Mouse (Mus musculus) embryonic facial prominence, embryonic 15.5 days (tissue): ENCODE measurements around the gene Agbl5. TPM values are rescaled to one million over a fixed set of nuclear protein-coding genes. Genes with fewer than 3 reads are reported as not detected.
A peak's percentile ranks its signal among the peaks of the same experiment; 100 is the strongest.
"Not testable (repeated sequence)": the region's sequence is repeated elsewhere in the genome, so short reads cannot be mapped to it uniquely, and the experiment has no call there.

Experiments
- ATAC-seq: fragments of 200-750 bp; cut with Nextera tagmentation; 2 replicates; pipeline ENCODE4 v1.8.0; 2017; ENCODE audit warnings: low read depth, moderate TSS enrichment; ENCODE audit not compliant: insufficient number of reproducible peaks, low FRiP score, low TSS enrichment
- H3K27ac ChIP-seq: fragments of 300-500 bp; sonication (generic); replicated peaks from 2 replicates; pipeline ENCODE4 v1.5.1; 2015; ENCODE audit warnings: mild to moderate bottlenecking, inconsistent platforms
- H3K27me3 ChIP-seq: fragments of 300-500 bp; sonication (generic); 2 replicates; pipeline ENCODE4 v1.6.1; 2015; ENCODE audit warnings: inconsistent platforms
- H3K36me3 ChIP-seq: fragments of 300-500 bp; sonication (generic); 2 replicates; pipeline ENCODE4 v1.6.1; 2015; ENCODE audit warnings: mild to moderate bottlenecking, inconsistent platforms
- H3K4me1 ChIP-seq: fragments of 300-500 bp; sonication (generic); 2 replicates; pipeline ENCODE4 v1.6.1; 2015; ENCODE audit warnings: inconsistent platforms
- H3K4me2 ChIP-seq: fragments of 300-500 bp; sonication (generic); replicated peaks from 2 replicates; pipeline ENCODE4 v1.6.1; 2015; ENCODE audit warnings: mild to moderate bottlenecking, inconsistent platforms
- H3K4me3 ChIP-seq: fragments of 300-500 bp; sonication (generic); replicated peaks from 2 replicates; pipeline ENCODE4 v1.5.1; 2015; ENCODE audit warnings: mild to moderate bottlenecking, inconsistent platforms
- H3K9ac ChIP-seq: fragments of 300-500 bp; sonication (generic); 2 replicates; pipeline ENCODE4 v1.6.1; 2015; ENCODE audit warnings: inconsistent platforms
- H3K9me3 ChIP-seq: fragments of 300-500 bp; sonication (generic); replicated peaks from 2 replicates; pipeline ENCODE4 v1.6.1; 2016; ENCODE audit warnings: inconsistent platforms
- WGBS: fragments of 180-500 bp; shearing (Covaris S2); methylation state at CpG from one replicate; pipeline ENCODE4 v1.1.7; 2015; 5-methylcytosine and 5-hydroxymethylcytosine counted together
- polyA plus RNA-seq: library from polyadenylated mRNA; unstranded; fragments of >200 nt; fragmentation: Nextera tagmentation; extraction: Ambion mirVana; gene quantifications from 2 replicates; pipeline ENCODE4 v1.2.1, GENCODE M21; 2015

Agbl5 gene
- polyA plus RNA-seq, 1 experiment from 2014 or later: 28.7 TPM

GRCm38 (mm10) chr5:30867712-30868111, 20.8 kb upstream of the Agbl5 start, which contains the start of gene Tmem214:
TSS of gene Tmem214 (plus strand) at chr5:30868012.
- Histone ChIP-seq H3K4me3 (peak within 1 kb of the TSS; percentile 84; the same call in 1 of the 2 replicates), H3K27ac (peak within 1 kb of the TSS; percentile 80), H3K9ac (no peak within 1 kb of the TSS), H3K27me3 (no peaks in the 10 kb centered on the region), H3K36me3 (peaks cover 26% of the 10 kb centered on the region), H3K9me3 (no peaks in the 10 kb centered on the region), H3K4me2 (no peak within 1 kb of the TSS; the same call in 1 of the 2 replicates), H3K4me1 (peaks cover 19% of the 10 kb centered on the region)
- 95% methylated on average over 3 of the region's 3 CpGs for WGBS
- no peak for ATAC-seq

- whole genome bisulfite sequencing: 8% methylated on average over 9 of the region's 9 CpGs
- H3K9ac ChIP-seq: peak overlapping the region; percentile 93
These were observed 19.5 kb upstream of the Agbl5 start for GRCm38 (mm10) chr5:30868981-30869380.

GRCm38 (mm10) chr5:30869405-30870130, 18.9 kb upstream of the Agbl5 start:
- Histone ChIP-seq H3K4me3 (peak overlapping the region; percentile 84), H3K9me3 (no peaks in the 10 kb centered on the region), H3K4me1 (peaks cover 22% of the 10 kb centered on the region), H3K27ac (peak overlapping the region; percentile 80), H3K36me3 (peaks cover 44% of the 10 kb centered on the region), H3K4me2 (peak overlapping the region; percentile 63), H3K27me3 (no peaks in the 10 kb centered on the region), H3K9ac (peak overlapping the region; percentile 93)
- WGBS: under 1% methylated on average over 63 of the region's 63 CpGs
- peak; percentile 90 for ATAC-seq

More at GRCm38 (mm10) chr5:30868981-30869380, 19.5 kb upstream of the Agbl5 start:
- Histone ChIP-seq H3K27ac (peak overlapping the region; percentile 80), H3K27me3 (no peaks in the 10 kb centered on the region), H3K9me3 (no peaks in the 10 kb centered on the region), H3K4me3 (peak overlapping the region; percentile 84), H3K36me3 (peaks cover 38% of the 10 kb centered on the region), H3K4me2 (peak overlapping the region; percentile 63), H3K4me1 (peaks cover 22% of the 10 kb centered on the region)
- ATAC-seq: 0 out of 2 replicates have a peak, but pooled peaks have one; percentile 16

- 26% methylated on average over 2 of the region's 2 CpGs for WGBS
- H3K27ac ChIP-seq: peak overlapping the region; percentile 80; the same call in 1 of the 2 replicates
- no peak for ATAC-seq
- H3K4me2 ChIP-seq: peak overlapping the region; percentile 63
- peaks cover 22% of the 10 kb centered on the region for H3K4me1 ChIP-seq
- H3K9me3 ChIP-seq: no peaks in the 10 kb centered on the region
- H3K9ac ChIP-seq: peak overlapping the region; percentile 93
- H3K27me3 ChIP-seq: no peaks in the 10 kb centered on the region
- peak overlapping the region; percentile 84 for H3K4me3 ChIP-seq
- peaks cover 47% of the 10 kb centered on the region for H3K36me3 ChIP-seq
These were observed 18.4 kb upstream of the Agbl5 start for GRCm38 (mm10) chr5:30870131-30870406.

GRCm38 (mm10) chr5:30872574-30872973, 15.9 kb upstream of the Agbl5 start:
- 94% methylated on average over 9 of the region's 9 CpGs for WGBS
- Histone ChIP-seq H3K27me3 (no peaks in the 10 kb centered on the region), H3K4me1 (peaks cover 22% of the 10 kb centered on the region), H3K36me3 (peaks cover 66% of the 10 kb centered on the region), H3K9ac (no peak overlapping the region), H3K4me3 (no peak overlapping the region), H3K4me2 (no peak overlapping the region), H3K9me3 (no peaks in the 10 kb centered on the region), H3K27ac (no peak overlapping the region)
- no peak for ATAC-seq

- no peaks in the 10 kb centered on the region for H3K27me3 ChIP-seq
- ATAC-seq: no peak
- H3K9ac ChIP-seq: no peak overlapping the region
- H3K4me3 ChIP-seq: no peak overlapping the region
- H3K27ac ChIP-seq: no peak overlapping the region
- H3K36me3 ChIP-seq: peaks cover 72% of the 10 kb centered on the region
- WGBS: 87% methylated on average over 7 of the region's 7 CpGs
- H3K9me3 ChIP-seq: no peaks in the 10 kb centered on the region
- peaks cover 28% of the 10 kb centered on the region for H3K4me1 ChIP-seq
- no peak overlapping the region for H3K4me2 ChIP-seq
These were observed 14.1 kb upstream of the Agbl5 start for GRCm38 (mm10) chr5:30874365-30874764.

GRCm38 (mm10) chr5:30878616-30879015, 9.9 kb upstream of the Agbl5 start:
- no peak overlapping the region for H3K4me3 ChIP-seq
- WGBS: 12% methylated on average over 6 of the region's 6 CpGs
- H3K9ac ChIP-seq: no peak overlapping the region
- H3K9me3 ChIP-seq: no peaks in the 10 kb centered on the region
- H3K27ac ChIP-seq: peak overlapping the region; percentile 44; the same call in 1 of the 2 replicates
- H3K4me1 ChIP-seq: peaks cover 11% of the 10 kb centered on the region
- H3K36me3 ChIP-seq: peaks cover 45% of the 10 kb centered on the region
- H3K4me2 ChIP-seq: no peak overlapping the region
- no peaks in the 10 kb centered on the region for H3K27me3 ChIP-seq
- ATAC-seq: no peak

GRCm38 (mm10) chr5:30879347-30879943, 9.0 kb upstream of the Agbl5 start:
- 0 out of 2 replicates have a peak overlapping the region, but pooled peaks have one; percentile 44 for H3K27ac ChIP-seq
- peaks cover 37% of the 10 kb centered on the region for H3K36me3 ChIP-seq
- no peaks in the 10 kb centered on the region for H3K27me3 ChIP-seq
- H3K9me3 ChIP-seq: no peaks in the 10 kb centered on the region
- ATAC-seq: no peak
- H3K9ac ChIP-seq: no peak overlapping the region
- H3K4me2 ChIP-seq: no peak overlapping the region
- H3K4me3 ChIP-seq: no peak overlapping the region
- H3K4me1 ChIP-seq: peaks cover 11% of the 10 kb centered on the region
- 62% methylated on average over 5 of the region's 5 CpGs for WGBS

- not testable (repeated sequence) for H3K4me3 ChIP-seq, H3K27me3 ChIP-seq, H3K9ac ChIP-seq, ATAC-seq, H3K9me3 ChIP-seq, H3K4me2 ChIP-seq, H3K27ac ChIP-seq
- Histone ChIP-seq H3K36me3 (peaks cover 13% of the 10 kb centered on the region), H3K4me1 (peaks cover 15% of the 10 kb centered on the region)
- WGBS: 76% methylated on average over 4 of the region's 4 CpGs
These were observed 6.7 kb upstream of the Agbl5 start for GRCm38 (mm10) chr5:30881839-30882238.

GRCm38 (mm10) chr5:30886209-30886608, 2.3 kb upstream of the Agbl5 start:
- H3K9ac ChIP-seq: no peak overlapping the region
- H3K4me3 ChIP-seq: peak overlapping the region; percentile 83; the same call in 1 of the 2 replicates
- H3K27me3 ChIP-seq: no peaks in the 10 kb centered on the region
- peaks cover 21% of the 10 kb centered on the region for H3K4me1 ChIP-seq
- no peak for ATAC-seq
- no peaks in the 10 kb centered on the region for H3K9me3 ChIP-seq
- peak overlapping the region; percentile 98; the same call in 1 of the 2 replicates for H3K27ac ChIP-seq
- H3K4me2 ChIP-seq: peak overlapping the region; percentile 69; the same call in 1 of the 2 replicates
- WGBS: 46% methylated on average over 4 of the region's 4 CpGs
- peaks cover 6% of the 10 kb centered on the region; the same call in 1 of the 2 replicates for H3K36me3 ChIP-seq

GRCm38 (mm10) chr5:30886731-30887130, 1.8 kb upstream of the Agbl5 start:
- Histone ChIP-seq H3K4me3 (peak overlapping the region; percentile 83), H3K4me1 (peaks cover 21% of the 10 kb centered on the region), H3K9ac (peak overlapping the region; percentile 43), H3K36me3 (peaks cover 11% of the 10 kb centered on the region), H3K9me3 (no peaks in the 10 kb centered on the region), H3K4me2 (peak overlapping the region; percentile 69), H3K27me3 (no peaks in the 10 kb centered on the region), H3K27ac (peak overlapping the region; percentile 98)
- no peak for ATAC-seq
- 32% methylated on average over 5 of the region's 5 CpGs for WGBS
